Mouse (Mus musculus): Measurements from ENCODE around the gene Spag17. TPM values are rescaled to one million over a fixed set of nuclear protein-coding genes. Genes with fewer than 3 reads are reported as not detected.

The Spag17 gene
- total RNA-seq, 2 experiments from 2014 or later, result 0.17 to 0.35 TPM

DNA sequence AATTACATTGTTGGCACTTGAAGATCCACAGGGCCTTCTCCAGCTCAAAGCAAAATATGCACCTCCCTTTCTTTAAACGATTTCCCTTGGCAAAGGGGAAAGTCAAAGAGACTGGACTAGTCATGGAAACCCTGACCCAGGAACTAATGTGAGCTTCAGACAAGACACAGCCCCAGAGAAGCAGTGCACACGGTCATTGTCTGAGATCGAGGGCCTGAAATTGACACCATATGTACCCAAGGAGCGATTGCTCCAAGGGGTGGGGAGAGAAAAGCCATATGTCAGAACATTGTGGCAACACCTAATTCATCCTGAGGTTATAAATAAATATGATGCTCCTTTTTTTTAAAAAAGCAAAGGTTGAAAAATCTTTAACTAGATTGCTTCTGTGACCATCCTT, 80.7 kb downstream of the Spag17 start:
- no peak for DNase-seq

GRCm38 (mm10) chr3:99966285-99966684, 81.1 kb downstream of the Spag17 start:
- no peak for DNase-seq

GRCm38 (mm10) chr3:99970766-99971165, 85.6 kb downstream of the Spag17 start:
- no peak for DNase-seq

DNA sequence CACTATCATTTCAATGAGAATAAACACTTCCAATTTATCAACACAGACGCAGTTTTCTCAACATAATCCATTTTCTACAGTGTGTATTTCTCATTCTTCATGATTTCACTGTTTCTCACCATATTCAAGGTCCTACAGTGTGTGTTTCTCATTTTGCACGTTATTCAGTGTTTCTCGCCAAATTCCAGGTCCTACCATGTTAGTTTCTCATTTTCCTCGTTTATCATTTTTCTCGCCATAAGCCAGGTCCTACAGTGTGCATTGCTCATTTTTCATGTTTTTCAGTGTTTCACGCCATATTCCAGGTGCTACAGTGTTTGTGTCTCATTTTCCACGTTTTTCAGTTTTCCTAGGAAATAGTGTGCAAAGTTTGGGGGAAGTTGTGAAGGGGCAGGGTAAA, 95.8 kb downstream of the Spag17 start:
- no peak for DNase-seq

DNA sequence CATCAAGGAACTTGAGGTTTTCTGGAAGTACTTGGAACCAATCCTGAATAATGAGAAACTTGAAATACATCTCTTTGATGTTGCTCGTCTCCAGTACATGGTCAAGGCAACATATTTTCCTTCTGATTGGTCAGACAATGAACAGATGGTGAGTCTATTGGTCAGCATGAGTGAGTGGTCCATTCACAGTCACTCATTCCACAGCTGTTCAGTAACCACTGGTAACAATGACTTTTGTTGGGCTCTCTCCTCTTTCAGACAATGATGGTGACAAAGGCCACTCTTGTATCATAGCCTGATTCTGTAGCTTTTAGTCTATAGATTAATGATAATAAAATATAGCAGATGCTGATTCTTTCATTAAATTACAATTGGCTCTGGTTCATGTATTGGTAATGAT, 119.5 kb downstream of the Spag17 start:
- DNase-seq, result no peak

DNA sequence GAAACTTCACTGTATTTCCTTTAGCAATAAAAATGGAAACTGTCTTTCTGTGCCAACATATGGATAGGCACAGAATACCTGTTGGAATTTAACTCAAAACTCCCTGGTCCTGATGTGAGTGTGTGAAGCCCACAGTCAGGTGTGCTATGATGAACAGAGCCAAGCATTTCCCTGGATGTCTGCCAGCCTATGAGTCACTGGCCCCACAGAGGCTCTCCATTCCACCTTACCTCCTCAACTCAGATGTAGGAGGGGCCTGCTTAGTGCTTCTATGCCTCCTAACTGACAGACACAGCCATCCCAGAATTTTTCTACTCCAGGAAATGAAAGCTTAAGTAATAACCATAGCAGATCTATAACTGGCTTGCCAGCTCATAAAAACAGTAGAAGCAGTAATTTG, 124.6 kb downstream of the Spag17 start:
- no peak for DNase-seq

DNA sequence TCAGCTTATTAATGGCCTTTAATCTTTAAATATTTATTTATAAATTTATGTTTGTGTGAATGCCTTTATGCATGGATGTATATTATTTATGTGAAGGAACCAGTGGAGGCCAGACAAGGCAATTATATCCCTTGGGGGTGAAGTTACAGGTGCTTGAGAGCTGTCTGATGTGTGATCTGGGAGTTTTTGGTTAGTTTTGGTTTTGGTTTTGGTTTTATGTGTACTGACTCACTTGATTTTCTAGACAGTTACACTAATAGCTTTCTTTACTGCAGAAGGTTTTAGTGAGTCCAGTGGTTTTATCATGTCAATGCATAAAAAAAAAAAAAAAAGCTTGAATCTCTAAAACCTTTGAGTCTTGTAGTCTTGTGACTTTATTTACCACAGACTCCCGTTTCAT, 128.9 kb downstream of the Spag17 start:
- DNase-seq, result no peak

DNA sequence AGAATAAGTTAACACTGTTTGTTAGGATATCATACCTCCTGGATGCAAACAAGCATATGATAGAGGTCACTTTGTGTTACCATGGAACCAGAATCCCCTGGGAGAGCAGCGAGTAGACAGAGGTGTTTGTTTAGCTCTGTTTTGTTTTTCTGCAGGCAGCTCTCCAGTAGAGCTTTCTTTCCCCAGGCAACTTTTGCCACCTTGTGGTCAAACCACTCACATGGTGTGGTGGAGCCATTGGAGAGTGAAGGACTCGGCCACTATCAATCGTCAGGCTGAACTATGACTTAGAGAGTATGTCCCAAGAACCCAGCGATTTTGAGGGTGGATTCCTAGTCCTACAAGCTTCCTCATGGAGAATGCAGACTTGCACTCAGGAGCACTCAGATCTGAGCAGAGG, 146.1 kb downstream of the Spag17 start:
- no peak for DNase-seq

GRCm38 (mm10) chr3:100032969-100033368, 147.8 kb downstream of the Spag17 start:
- DNase-seq, result no peak

DNA sequence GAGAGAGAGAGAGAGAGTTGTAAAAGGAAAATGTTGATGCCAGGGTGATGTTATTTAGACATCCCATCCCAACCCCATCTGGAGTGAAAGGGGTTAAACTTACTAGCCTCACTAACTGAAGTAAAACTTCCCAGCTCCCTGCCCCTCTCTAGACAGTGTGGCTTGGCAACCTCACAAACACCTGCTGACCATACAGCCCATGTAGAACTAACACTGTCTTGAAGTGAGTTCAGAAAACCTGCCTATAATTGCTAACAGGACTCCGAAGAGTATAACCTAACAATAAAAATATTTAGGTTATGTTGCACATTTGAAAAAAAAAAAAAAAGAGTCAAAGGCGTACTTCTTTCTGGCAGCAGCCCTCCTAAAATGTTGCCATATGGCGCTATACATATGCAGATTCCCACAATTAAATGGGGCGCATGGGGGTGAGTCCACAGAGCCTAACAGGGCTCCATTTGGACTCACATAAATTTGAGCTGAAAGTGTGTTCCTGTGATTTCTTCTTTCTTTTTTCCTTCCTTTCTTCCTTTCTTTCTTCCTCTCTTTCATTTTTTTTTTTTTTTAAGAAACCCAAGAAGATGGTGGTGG, 149.3 kb downstream of the Spag17 start:
- no peak for DNase-seq

DNA sequence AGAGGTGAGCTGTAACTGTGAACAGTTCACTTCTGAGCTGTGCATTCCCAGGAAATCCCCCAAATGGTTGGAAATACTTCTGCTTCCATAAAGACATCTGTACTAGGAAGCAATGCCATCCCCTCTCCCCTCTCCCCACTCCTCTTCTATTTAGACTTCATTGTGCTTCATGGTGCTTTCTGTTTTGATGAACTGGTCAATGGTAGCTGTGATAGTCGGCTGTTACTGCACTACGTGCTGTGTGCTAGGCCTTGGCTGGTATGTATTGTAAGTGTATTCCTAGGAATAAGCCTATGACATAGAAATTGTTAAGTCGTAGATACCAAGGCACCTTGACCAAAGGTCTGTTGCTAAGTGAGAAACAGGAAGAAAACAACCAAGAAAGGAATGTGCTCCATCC, 149.9 kb downstream of the Spag17 start:
- DNase-seq, result no peak

- no peak for DNase-seq
Measured at GRCm38 (mm10) chr3:100036846-100037245, 151.6 kb downstream of the Spag17 start.

- no peak for DNase-seq
Measured at GRCm38 (mm10) chr3:100074406-100074805, 189.2 kb downstream of the Spag17 start.

GRCm38 (mm10) chr3:100102386-100103092, 217.3 kb downstream of the Spag17 start:
- DNase-seq, result peak; percentile 19 to 21

DNA sequence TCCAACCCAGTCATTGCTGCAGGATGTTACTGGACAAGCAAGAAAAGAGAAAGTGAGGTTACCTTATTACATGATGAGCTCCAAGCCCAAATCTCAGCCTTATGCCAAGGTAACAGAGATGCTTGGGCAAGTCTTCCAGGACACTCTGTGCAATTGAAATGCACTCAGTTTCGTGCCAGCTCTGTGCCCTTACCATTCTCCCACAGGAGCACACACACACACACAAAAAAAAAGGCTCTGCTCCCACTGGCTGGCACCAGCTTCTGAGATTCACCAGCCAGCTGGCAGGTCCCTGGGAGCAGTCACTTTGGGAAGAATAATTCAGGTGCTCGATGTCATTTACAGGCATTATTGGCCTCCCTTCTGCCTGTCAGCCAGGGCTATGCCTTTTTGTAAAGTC, 221.5 kb downstream of the Spag17 start:
- no peak for DNase-seq

- no peak for DNase-seq
Measured at GRCm38 (mm10) chr3:100118681-100119080, 233.5 kb downstream of the Spag17 start.

GRCm38 (mm10) chr3:100121961-100122360, 236.8 kb downstream of the Spag17 start:
- DNase-seq, result no peak

DNA sequence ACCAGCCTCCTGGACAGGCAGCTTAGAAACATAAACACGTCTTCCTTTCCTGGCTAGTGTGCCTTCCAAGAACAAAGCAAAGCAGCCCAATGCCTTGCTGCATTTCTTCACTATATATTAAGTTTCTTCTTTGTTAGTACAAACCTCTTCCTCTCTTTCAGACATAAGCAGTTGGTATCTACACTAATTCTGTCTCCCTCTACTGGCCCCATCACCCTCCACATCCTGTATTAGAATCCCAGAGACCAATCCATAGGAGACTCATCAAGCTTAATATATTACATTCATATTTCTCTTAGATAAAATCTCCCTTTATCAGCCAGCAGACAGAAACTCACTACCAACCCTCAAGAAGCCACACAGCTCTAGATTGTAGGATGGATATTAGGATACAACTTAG, 237.2 kb downstream of the Spag17 start:
- DNase-seq, result no peak

DNA sequence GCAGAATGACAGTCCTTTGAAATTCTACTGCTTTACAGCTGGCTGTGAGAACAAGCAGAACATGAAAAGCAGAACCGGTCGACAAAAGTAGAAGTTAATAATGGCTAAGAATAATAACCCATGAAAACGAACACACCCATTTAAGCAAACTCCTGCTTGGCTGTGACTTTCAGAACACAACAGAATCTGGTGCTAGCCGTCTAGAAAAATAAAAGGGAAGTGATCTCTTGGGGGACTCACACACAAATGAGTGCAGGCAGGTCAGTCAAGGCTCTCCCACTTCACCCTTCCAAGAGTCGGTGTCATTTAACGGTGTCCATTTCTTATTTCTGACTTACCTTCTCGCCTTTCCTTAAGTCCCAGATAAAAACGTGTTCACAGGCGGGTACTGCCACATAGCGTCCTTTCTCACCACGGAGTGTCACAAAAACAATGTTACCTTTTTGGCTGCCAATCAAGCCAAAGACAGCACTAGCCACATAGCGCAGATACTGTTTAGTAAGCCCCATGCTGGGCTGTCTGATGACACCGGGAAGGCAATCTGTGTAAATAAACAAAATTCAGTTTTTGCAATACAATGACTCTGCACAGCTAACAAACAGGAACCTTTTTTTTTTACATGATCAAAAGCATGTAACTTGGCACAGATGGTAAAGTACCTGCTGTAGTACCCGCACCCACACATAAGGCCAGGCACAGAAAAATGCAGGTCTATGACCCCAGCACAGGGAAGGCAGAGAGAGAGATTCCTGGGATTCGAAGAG, 275.7 kb downstream of the Spag17 start:
- DNase-seq, result no peak

GRCm38 (mm10) chr3:100161665-100162314, 276.6 kb downstream of the Spag17 start:
- DNase-seq, result no peak

DNA sequence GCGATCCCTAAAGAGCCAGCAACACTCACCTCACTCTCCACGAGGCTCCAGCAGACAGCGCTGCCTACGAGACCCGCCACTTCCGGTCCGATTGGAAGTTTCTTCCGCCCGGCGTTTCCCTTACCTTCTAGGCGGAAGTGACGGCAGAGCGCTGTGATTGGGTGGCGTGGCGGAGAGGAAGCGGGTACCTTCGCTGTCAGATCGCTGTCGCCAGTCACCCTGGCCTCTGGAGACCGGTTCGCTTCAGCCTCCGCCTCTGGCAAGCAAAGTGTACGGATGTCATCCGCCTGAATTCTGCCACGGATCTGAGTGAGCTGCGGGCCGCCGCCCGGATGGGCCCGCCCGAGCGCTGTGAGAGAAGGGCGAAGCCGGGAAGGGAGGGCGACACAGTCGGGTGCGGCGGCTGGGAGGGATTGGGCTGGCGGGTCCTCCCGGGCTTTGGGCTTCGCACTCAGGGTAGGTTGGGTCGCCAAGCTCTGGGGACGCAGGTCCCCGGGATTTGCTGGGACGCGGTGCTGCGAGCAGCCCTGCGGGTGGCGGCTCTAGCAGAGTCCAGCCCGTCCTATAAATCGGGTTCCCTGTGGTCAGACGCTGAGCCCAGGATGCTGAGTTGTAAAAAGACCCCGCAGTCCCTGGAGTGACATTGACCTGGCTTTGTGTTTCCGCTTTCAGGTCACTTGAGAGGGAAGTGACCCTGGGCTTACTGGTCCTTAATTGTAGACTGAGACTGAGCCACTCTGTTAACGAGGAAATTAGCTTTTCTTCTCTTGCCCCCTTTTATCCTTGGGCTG, 277.3 kb downstream of the Spag17 start, which contains the start of the genes Gdap2 and Wdr3:
Gene Gdap2, plus strand, starts transcription at position 67 of the 791 bp plus-strand sequence.
Gene Wdr3, minus strand, starts transcription at position 93 of the 791 bp plus-strand sequence.
- peak; percentile 93 to 94 for DNase-seq

DNA sequence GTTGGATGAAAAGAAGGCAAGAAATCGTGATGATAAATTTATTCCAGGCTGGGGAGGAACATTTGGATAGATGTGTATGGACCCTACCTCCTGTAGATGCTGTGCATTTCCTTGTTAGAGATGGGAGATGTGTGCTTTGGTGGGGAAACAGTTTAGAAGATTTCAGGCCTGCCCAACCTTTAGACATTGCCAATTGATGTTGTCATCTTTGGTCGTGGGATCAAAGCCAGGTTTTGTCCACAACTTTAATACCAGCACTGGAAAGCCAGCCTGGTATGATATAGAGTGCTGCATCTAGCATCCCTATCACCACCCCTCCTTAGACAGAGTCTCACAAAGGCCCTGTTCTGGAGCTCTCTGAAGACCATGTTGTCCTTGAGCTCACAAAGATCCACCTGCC, 278.4 kb downstream of the Spag17 start:
- no peak for DNase-seq
